Mouse (Mus musculus) cerebellum, postnatal 10 days (tissue): ENCODE data around the gene Bnc1.

Experiments used
- DNase-seq, 2 experiments: peaks; one replicate each; pipeline ENCODE4 v3.0.0; 2021; ENCODE audit warnings: mixed read lengths in 2 of 2

Gene Bnc1

DNA sequence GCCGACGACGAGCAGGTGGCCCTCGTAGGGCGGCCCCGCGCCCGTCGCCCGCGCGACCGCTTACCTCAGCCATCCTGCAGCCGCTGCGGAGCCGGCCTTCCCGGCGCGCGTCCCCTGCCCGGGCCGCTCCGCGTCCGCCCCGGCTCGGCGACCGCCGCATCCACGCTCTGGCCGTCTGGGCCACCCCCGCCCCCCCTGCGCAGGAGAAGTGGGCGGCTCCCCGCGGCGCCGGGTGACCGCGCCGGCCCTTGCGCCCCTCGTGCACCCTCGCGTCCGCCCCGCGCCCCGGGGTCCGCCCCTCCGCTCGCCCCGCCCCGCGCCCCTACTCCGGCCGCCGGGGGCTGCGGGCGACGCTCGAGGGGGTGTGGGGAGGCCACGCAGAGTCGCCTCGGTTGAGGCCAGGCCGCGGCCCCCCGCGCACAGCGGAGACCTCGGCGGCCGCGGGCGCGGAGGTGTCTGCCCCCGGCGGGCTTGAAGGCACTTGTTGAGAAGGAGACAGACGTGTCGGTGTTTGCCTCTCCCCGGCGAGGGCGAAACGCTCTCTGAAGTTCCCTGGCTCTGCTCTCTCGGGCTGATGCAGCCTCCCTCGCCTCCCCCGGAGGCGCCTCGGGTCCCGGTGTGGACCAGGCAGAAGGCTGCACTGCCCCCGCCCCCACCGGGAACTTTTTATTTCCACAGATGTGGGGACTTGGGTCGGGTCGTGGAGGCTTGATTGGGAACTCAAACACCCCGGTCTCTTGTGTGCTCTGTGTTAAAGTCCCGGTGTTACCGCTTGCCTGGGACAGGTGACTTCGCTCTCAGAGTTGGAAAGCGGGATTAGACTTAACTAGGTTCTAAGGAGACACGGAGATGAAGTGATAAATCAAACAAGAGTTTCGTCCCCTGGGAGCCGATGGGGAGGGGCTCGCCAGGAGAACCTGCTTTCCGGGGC is at the start of gene Bnc1:
TSS of gene Bnc1 (minus strand) at position 162 of the 931 bp plus-strand sequence.
- DNase-seq = peak; percentile 24 to 34

DNA sequence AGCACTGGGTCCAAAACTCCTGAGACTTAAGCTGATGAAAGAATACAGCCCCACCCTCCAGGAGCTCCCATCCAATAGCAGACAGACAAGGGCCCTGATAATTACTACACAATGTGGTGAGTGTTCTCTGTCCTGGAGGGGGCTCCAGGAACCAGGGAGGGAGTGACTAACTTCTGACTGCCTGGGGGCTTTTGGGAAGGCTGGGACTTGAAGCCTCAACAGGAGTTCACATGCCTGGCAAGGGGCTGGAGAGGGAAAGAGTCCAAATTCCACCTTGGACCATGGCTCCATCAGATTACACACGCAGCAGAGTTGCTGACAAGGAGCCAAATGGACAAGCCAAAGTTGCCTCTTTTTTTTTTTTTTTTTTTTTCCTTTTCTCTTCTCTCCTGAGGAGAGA is 41.3 kb upstream of the Bnc1 start:
- peak; percentile 79 to 82 for DNase-seq

DNA sequence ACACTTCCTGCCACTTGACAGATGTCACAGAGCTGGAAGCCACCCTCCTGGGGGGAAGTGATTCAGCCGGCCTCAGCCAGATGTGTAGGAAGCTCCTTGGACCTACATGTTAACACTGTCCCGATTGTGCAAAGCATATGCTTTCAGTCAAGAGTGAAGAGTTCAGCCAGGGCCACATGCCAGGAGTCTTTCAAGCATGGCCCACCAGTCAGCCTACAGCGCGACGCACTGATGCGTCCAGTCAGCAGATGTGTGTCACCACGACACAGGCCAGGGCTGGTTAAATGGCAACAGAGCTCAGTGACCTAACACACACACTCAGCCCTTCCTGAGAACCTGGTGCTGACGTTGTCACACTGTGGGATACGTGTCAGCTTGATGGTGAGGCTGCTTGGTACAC is 37.6 kb upstream of the Bnc1 start:
- DNase-seq = peak; percentile 88 to 89

DNA sequence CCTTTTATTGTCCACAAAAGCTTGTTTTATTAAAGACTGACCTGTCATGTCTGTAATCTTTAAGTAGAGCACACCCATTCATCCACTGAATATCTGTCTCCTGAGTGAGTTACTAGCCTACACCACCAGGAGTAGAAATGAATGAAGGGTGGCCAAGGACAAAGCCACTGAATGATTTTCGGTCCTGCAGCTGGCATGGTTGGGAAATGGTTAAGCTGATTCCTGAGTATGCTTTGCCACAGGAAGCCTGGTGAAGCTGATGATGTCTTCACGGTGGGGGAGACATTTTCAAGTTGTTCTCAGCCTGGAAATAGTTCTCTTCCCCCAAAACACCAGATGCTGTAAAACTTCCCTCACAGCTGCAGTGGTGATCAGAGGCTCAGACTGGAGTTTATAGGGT is 33.7 kb upstream of the Bnc1 start:
- no peak for DNase-seq

DNA sequence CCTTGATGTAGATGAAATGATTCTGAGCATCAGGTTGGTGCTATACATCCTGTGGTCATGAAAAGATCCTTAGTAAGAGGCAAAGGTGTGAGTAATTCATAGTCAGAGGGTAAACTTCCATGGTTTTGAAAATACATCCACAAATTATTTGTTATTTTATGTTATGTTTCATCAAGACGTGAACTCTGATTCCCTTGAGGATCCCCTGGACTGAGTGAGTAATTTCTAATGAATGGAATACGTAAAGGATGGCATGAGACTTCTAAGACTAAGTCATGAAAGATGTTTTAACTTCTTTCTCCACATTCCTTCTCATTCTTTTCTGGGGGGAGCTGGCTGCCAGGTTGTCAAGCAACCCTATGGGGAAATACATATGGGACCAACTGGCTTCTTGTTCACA is 31.6 kb upstream of the Bnc1 start:
- no peak for DNase-seq

DNA sequence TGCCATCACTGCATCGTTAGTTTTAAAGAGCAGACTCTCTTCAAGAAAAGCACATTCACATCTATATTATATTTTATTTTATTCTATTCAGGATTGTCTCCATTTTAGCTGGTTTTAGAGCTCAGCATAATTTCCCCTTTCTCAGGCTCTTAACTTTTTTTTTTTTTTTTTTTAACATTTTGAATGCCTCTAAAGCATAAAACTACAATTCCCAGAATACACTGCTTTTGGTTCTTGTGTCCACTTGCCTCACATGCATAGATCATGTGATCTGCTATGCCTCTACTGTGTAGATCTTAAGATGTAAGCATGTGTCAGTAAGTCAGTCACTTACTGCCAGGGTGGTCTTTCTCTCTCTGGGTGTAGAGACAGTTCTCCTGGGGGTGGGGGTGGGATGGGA is 30.3 kb upstream of the Bnc1 start:
- DNase-seq = no peak

DNA sequence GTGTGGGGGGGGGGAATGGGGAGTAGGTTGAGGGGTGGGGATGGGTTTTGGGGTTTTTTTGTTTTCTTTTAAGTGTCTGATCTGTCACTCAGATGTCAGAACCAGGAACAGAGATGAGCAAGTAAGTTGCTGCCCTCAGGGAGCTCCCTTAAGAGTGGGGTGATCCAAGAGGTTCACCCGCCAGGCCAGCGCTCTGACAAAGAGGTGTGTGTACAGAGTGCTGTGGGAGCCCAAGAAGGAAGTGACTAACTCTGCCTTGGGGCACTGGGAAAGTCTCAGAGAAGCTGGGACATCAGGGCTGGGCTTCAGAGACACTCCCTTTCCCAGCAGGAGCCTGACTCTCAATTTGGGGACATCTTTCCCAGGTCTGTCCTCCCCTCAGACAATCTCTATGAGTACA is 25.9 kb upstream of the Bnc1 start:
- DNase-seq = no peak

DNA sequence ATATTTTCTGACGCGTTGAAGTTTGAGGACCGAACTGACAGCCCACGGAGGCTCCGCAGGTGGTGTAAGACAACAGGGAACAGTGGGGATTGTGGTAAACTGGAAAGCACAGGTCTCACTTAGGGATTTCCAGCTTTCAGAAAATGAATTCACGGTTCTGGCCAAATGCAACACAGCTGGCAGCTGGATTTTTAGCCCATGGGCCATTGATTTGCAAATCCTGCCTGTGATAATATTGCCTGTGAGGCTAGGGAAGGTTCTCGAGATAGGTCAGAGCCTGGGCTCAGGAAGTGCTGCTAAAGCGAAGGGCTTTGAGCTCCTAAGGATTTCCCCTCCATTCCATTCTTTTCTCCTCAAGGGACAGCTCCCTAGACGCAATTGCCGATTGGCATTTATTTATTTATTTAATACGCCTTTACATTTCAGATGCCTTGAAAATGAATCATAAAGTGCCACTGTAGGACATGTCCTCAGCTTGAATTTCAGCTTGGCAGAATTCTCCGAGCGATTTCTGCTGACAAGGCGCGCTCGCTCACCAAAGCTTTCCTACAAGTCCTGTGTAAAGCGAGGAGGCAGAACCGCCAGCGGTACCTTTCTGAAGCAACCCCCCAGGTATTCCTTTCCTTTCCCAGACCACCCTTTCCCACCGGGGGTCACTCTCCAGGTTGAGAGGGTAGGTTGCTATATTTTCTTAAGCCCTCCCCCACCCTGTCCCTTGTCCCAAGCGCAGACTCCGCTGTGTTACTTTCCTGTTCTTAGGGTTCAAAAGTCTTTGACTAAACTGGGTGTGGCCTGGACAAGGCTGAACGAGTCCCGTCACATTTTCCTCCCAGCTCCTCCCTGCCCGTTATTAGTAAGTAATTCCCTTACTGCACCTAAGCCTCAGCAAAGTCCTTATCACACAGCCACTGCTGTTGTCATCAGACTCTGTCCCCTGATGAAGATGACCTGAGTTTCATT is 24.9 kb upstream of the Bnc1 start:
- DNase-seq = no peak

DNA sequence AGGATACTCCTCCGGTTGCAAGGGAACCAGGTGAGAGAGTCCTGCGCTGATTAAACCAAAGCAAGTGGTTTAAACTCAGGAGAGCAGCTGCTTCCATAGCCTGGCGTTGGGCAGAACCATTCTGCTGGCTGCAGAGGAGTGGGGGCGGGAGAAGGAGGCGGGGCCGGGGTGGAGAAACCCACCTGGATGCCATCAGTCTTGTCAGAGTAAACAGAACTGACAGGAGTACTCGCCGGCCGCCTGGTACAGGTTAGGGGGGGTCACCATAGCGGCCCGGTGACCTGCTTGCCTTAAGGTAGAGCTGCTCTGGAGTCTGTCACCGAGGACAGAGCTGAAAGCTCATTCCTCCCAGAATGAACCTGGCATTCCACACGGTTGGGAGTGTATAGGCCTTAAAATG is 20.4 kb upstream of the Bnc1 start:
- DNase-seq = no peak

DNA sequence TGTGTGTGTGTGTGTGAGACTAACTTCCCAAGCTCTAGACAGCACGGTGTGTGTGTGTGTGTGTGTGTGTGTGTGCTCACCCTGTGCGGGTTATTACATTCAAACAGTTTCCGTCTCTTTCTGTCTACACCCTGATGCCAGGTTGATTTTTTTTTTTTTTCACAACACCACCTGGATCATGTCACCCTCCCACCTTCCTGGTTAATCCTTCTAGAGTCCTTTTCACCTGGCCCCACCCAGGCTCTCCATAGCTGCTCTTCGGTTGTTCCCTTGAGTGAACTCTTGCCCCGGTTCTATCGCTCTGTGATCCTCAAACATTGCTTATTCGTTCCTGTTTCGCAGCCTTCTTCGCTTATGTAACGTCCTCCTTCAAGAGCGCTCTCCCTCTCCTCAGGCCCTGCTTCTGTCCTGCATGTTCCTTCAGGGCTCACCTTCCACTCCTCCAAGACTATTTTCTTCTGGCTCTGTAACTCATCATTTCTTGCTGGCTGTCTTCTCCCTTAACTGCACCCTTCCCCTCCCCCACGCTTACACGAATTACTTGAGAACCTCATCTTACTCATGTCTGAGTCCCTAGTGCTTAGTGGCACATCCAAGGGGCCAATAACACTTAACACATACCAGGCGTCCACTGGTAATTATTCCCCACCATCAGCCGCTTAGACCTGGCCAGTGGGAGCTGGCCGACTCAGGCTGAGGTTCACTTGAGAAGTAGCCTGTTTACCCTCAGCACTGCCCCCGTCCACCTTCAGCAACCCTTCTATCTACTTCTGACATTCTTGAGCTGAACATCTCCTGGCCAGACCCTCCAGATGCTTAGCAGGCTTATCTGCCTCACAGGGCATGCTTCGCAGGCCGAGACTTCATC is 19.7 kb upstream of the Bnc1 start:
- no peak for DNase-seq

DNA sequence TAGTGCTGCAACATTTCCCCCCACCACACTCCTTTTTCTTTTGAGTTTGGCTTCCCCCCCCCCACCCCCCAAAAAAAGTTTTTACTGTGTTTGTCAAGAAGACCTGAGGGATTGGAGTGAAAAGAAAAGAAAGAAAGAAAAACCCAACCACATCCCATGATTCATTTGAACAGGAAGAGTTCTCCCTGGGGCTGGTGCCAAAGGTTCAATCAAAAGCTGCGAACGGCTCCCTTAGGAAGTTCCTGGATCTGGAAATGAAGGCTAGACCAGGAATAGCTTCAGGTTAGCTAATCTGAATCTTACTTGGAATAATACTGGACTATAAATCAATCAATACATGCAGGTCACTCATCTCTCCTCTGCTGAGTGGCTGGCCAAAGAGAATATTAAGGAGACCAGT is 15.1 kb upstream of the Bnc1 start:
- no peak for DNase-seq

DNA sequence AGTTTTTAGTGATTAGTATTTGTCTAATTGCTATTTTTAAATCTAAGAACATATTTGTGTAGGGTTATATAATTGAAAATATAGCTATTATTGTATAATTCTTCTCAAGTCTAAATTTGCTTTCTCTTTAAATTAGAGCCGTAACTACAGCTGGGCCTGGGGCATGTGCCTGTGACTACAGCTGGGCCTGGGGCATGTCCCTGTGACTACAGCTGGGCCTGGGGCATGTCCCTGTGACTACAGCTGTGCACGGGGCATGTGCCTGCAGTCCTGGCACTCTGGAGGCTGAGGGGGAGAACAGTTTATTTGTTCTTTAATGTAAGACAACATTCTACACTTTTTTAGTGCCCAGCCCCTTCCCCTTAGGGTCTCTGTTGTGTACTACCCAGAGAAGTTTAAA is 12.1 kb upstream of the Bnc1 start:
- DNase-seq = no peak

DNA sequence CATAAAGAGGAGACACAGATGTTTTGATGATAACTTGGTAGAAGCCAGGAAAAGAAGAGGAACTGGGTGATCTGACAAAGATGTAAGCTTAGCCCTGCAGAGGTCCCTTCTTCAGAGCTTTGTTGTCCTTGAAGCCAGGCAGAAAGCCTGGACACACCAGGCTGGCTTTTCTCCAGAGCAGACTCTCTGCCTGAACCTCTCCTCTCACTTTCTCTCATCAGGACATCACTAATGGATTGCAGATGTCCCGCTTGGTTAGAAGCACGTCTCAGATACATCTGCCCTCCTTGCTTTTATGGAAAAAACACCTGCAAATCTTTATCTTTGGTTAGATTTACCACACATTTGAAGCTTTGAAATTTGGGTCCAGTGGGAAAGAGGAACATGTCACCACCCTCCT is 7.7 kb upstream of the Bnc1 start:
- peak in 1 of 2 experiments; percentile 13 for DNase-seq

DNA sequence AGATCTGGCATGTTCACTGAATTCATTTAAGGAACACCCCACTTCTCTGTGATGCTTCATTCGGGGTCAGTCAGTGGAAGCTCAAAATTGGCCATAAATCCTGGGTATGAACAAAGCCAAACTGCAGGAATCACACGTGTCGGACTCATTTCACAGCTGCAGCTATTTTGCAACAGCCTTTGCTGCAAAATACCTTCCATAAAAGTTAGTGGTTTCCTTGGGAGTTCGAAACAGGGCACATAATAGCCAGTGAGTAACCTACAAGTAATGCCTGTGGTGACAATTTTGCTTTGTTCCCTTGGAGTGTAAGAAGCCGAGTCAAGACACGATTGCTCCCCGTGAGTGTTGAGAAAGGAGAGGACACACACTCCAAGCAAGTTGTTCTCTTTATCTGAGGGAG is 7.3 kb upstream of the Bnc1 start:
- DNase-seq = no peak

DNA sequence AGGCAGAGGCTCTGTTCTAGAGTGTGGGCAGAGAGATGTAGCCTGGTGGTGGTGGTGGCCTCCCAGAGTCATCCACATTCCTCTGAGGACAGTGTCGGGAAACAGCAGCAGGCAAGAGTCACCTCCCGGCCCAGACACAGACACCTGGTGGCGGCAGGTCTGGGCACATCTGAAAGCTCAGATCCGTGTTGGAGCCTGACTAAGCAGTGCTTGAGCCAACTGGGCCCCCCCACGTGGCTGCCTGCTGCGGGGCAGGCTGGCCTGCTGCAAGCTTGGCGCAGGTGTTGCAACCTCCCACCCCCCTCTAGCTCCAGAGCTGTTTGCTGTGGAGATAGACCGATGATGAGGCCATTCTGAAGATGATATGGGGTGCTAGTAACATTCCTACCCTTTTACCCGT is 3.9 kb upstream of the Bnc1 start:
- DNase-seq = peak; percentile 40 to 64

DNA sequence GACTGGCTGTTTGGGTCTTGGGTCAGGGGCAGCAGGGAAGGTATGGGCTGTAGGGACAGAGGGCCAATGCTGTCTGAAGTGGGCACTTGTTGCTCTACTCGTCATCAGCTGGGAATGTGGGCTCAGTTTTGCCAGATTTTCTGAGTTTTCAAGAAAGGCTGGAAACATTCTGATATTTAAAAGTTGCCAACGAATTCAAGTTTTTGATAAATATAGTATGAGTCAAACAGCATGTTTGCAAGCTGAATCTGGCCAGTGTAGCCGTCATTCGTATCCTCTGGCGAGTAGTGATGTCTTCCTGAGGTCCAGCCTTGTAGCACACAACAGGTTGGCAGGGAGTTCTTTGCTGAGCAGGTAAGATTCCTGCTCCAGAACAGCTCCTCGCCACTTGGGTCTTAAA is 3.0 kb upstream of the Bnc1 start:
- no peak for DNase-seq

DNA sequence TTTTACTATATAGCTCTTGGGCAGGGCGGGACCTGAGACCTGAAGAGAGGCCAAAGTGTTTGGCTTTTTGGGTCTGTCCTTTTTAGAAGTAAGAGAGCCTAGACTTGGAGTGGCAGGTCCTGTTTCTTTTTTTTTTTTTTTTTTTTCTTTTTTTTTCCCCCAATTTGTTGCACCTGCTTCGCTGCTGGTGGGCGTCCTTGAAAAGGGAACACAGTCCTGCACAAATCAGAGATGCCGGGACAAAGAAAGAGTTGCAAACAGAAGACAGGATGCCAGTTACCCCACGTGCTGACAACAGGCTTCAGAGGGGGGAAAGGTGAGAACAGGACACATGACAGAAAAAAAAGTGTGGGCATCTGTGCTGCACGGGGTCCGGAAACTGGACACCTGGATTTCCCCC is 1.0 kb upstream of the Bnc1 start:
- no peak for DNase-seq

DNA sequence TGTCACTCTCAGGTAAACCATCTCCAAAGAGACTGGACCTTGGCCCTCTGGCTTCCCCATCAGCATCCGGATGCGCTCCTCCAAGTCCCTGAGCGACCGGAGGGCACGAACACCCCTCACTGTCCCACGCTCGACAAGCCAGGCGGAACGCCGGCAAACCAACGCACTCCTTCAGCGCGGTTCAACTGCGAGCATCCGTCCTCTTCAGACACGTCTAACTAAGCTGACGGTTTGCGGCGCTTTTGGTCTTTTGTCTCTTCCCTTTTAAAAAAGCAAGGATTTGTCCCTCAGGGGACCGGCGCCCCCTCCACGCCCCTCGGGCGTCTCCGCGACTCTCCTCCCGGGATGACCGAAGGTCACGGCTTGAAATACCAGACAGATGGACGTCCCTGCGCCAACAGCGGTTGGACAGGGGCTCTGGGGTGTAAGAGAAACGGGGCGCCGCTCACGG is 456 bp downstream of the Bnc1 start:
- peak in 1 of 2 experiments; percentile 26 for DNase-seq

DNA sequence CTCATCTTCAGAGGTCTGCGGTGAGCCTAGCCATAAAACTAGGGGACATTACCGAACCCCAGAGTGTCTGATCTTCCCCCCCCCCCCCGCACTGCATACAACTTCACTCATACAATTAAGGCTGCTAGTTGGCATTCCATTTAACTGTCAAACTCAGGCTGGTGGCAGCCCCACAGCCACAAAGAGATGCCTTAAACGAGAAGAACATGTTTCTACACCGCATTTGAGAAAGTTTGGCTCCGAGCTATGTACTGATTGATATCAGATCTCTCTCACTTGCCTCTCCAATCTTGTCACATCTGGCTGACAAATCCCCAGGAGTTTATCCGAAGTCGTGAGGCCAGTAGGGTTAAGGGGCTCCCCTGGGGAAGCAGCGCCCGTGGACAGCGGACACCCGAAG is 976 bp downstream of the Bnc1 start:
- peak in 1 of 2 experiments; percentile 9 for DNase-seq

DNA sequence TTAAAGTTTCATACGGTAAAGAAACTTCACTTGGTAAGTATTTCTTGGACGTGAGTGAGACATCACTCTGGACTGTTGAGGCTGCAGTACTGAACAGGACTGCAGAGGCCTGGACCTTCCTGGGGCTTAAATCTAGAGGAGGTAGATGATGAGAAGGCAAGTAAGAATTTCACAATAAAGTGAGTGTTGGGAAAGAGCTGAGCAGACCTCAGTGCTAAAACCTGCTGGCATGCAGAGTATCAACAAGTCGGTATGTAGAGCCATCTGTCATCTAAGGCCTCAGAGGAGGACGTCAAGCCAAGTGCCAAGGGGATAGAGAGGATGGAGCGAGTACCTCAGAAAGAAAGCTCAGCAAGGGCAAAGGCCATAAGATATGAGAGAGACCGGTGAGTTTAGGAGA is 8.4 kb downstream of the Bnc1 start:
- no peak for DNase-seq

DNA sequence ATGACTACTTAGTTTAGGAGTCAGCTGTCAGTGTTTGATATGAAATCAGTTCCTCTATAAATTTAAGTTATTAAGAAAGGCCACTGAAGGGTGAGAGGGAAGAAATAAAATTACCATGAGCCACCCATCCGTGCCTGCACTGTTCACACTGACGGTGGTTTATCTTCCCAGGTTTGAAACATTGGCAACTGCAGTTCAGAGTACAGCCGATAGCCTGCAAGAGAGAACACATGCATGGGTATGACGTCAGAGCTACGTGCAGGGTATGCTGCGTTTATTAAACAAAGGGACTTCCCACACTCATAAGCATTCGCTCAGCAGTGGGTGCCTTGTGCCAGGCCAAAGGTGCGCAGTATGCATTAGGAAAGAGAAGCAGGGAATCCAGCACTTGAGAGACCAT is 13.8 kb downstream of the Bnc1 start:
- no peak for DNase-seq

DNA sequence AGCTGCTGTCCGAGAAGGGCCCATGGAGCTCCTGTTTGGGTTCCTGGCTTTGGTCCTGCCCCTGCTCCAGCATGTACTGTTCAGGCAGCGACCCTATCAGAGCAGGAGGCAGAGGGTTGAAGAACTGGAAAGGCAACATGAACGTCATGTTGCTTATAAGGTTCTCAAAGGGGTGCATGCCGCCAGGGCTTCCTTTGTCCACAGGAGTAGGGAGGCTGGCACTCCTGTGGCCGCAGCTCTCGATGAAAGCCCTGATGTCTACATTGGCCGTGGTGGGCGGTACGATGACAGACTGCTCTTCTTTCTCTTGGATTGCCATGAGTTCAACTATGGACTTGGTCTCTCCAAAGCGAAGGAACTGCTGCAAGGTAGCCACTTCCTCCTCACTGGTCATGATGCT is 17.5 kb downstream of the Bnc1 start:
- DNase-seq = no peak

DNA sequence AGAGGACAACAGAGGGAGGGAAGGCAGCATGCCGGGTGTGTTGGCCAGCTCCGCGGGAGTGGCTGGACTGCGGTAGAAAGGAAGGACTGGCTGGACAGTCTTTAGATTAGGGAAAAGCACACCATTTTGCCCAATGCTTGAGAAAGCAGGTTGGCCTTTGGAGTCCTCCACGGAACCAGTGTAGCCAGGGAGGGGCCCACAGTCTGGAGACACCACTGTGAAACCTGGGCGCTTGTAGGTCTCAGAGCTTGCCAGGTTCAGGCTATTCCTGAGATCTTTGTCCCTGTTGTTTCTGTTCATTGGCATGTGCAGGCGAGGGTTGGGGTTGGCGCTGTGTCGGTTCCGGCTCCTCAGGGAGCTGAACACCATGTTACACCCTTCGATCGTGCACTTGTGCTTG is 18.2 kb downstream of the Bnc1 start:
- DNase-seq = no peak
